Mouse (Mus musculus): ENCODE results near the gene Clps. TPM values are rescaled to one million over a fixed set of nuclear protein-coding genes. Genes with fewer than 3 reads are reported as not detected.

Clps gene
- total RNA-seq, 2 experiments from 2014 or later = not detected

DNA sequence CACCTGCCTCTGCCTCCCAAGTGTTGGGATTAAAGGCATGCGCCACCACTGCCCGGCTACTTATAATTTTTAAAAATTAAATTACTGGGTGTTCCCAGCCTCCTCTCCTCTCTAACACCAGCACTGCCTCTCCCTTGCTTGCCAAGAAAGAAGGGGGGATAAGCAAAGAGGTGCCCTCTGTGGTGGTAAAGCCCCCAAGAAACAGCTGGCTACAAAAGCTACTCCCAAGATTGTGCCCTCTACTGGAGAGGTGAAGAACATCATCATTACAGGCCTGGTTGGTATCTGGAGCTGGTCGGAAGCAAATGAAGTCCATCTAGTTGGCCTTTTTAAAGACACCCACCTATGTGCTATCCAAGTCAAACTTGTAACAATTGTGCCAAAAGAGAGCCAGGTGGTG, 40.7 kb downstream of the Clps start:
- no peak for DNase-seq (ENCODE audit: low spot score in 2 of 2)

DNA sequence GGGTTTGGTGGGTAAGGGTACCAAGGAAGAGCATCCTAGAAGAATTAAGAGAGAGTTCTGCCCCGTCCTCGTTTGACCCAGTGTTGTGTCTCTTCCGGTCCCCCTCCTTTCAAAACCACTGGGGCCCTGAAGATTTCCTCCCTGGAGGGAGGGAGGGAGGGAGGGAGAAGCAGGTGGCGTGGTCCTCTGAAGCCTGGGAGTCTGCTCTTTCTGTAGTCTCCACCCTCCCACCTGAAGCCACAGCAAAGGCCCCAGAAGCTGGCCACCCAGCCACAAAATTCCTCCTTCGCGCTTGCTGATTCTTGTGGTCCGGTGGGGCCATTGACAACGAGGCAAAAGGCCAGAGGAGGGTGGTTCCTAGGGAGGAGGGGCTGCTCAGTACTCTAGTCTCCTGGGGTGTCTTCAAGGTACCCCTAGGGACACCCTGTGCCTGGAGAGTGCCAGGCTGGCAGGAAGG, 41.9 kb downstream of the Clps start:
- DNase-seq (ENCODE audit: low spot score in 2 of 2) = no peak

DNA sequence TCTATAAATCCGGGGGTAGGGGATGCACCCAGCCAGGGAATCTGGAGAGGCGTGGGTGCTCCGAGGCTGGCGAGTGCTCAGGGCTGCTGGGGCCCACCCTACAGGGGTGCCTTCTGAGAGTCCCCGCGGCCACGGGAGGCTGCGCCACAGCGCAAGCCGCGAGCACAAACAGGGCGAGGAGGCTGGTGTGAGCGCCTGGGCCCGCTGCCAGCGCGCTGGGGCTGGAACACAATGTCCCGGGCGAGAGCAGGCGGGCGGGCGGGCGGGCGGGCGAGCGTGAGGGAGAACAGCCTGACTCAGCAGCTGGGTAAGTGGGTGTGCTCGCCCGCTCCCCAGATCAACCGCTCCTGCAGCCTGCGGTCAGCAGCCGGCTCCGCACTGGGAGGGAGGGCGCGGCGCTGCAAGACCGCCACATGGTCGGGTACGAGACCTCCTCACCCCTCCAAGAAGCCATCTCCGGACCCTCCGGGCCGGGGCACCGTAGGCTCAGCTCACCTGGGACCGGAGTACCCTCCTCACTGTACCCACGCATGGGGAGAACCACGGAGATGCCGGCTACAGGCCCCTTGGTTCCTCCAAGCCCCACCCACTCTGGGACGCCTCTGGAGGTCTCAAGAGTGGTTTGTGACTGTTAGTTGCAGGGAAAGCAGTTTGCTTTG, 42.5 kb downstream of the Clps start:
- peak; percentile 92 to 94 for DNase-seq (ENCODE audit: low spot score in 2 of 2)

DNA sequence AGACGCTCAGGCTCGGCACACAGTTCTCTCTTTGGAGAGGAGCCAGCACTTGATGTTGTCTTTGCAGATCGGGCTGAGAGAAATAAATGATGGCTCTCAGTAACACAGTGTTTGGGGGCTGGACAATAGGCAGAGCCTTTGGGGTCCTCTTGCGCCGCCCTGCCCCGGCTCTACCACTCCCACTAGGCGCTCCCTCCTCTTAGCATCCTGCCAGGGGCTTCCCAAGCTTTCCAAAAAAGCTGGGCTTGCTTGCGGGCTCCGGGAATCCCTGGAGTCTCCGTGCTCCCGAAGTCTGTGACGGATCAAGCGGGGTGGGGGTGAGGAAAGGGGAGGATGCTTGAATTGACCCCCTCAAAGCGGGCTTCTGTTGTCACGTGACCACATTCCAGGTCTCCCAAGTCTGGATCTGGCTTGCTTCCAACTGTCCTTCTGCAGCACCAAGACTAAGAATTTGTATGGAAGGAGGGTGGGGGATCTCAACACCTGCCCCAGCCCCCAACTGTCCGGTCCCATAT, 43.1 kb downstream of the Clps start, which contains the start of gene Fkbp5:
TSS of gene Fkbp5 (minus strand) at position 87 of the 515 bp plus-strand sequence.
- peak; percentile 50 to 53 for DNase-seq (ENCODE audit: low spot score in 2 of 2)

DNA sequence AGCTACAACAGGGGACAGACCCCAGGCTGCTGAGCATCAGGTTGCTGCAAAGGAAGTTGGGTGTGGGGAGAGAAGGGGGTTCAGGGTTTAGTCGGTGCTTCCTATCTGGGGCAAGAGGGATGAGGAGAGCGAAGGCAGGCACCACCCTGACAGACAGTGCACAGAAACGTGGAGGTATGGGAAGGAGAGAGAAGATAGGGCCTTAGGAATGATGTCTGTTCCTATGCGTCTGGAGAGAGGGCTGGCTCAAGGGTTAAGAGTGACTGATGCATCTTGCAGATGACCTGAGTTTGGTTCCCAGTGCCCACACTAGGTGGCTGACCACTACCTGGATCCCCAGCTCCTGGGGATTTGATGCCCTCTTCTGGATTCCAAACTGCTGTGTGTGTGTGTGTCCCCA, 43.7 kb downstream of the Clps start:
- no peak for DNase-seq (ENCODE audit: low spot score in 2 of 2)

DNA sequence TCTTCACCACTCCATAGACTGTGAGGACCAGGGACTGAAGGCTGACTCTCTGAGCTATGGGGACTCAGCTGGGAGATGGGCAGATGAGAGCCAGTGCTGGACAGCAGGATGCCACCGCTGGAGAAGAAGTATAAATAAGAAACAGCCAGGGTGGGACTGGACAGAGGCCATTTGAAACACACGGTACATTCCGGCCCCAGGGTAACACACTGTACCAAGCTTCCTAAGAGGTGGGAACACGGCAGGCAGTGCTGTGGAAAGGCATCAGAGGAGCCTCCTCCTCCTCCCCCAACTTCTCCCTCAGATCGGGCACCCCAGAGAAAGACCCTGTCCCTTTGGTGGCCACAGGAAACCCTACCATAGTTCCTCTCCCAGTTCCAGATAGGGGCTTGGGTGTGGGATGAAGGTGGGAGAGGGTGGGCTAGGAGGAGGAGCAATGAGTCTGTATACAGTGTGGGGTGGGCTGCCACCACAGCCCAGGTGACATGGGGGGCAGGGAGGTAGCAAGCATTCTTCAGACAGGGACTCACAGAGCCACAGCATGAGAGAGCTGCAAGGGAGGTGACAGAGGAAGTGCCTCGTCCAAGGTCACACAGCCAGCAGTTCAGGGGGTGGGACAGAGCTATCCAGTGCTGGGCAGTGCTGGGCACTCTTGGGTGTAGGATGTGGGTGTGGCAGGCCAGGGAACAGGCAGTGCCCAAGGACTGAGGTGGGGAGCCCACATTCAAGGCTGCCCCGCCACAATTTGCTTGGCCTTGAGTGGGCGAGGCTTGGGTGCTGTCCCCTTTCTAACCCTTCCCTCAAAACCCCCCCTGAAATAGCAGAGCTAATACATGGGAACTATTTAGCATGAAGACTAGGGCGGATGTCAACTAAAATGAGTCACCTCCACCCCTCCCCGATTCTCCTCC, 44.9 kb downstream of the Clps start:
- DNase-seq (ENCODE audit: low spot score in 2 of 2) = no peak

DNA sequence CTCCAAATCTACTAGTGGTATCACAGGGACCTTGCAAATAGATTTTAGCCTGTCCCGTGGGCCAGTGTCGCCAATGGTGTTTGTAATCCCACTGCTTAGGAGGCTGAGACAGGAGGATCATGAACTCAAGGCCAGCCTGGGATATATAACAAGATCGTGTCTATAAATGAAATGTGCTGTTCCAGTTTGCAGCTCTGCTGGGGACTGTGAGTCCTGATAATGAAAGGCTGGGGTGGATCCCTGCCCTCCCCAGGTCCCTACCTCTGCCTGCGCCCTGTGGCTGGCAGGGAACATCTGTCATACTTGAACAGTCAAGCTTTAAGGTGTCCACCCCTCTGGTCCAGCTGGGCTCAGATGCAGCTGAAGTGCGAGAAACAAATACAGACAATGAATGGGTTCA, 46.0 kb downstream of the Clps start:
- DNase-seq (ENCODE audit: low spot score in 2 of 2) = no peak

DNA sequence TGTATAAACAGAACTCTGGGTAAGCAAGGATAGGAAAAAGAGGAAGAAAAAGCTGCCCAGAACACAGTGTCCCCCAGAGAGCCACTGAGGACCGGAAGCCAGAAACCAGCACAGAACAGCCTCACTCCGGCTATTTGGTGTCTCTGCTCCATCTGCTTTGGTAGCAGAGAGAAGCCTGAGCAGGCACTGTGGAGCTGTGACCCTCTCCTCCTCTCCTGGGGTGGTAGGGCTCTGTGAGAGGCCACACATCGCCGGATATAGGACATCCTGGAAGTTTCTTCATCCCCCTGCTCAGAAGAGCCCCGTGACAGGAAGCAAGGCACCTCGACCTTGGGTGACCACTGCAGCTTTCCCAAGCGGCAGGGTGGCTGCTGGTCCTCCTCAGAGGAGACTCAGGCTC, 46.7 kb downstream of the Clps start:
- DNase-seq (ENCODE audit: low spot score in 2 of 2) = no peak

DNA sequence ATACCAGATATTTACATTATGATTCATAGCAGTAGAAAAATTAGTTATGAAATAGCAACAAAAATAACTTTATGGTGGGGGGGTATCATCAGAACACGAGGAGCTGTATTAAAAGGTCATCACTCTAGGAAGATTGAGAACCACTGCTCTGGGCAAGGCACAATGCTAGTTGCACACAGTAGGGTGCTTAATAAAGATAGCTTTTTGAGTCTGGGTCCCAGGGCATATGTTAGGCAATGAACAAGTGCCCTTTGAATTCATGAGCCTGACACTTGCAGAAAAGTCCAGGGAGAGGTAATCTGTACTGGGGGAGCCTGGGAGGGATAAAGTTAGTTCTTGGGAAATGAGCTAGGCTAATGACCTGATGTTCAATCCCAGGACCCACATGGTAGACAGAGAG, 47.2 kb downstream of the Clps start:
- no peak for DNase-seq (ENCODE audit: low spot score in 2 of 2)

DNA sequence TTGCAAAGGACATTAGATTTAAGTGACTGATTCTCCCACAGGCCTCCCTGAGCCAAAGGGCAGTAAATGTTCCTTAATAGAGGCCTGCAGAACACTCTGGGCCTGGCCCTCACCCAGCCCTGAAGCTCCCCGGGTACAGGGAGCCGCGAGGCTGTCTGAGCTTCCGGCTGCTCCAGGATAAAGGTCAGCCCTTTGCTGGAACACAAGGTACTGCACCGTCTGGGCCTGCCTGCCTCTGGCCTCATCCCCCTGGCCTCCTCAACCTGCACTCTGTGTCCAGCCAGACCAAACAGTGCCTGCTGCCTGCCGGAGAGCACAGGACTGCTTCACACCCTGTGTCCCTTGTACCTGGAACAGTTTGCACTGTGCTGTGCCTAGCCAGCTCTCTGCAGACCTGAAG, 47.9 kb downstream of the Clps start:
- no peak for DNase-seq (ENCODE audit: low spot score in 2 of 2)

DNA sequence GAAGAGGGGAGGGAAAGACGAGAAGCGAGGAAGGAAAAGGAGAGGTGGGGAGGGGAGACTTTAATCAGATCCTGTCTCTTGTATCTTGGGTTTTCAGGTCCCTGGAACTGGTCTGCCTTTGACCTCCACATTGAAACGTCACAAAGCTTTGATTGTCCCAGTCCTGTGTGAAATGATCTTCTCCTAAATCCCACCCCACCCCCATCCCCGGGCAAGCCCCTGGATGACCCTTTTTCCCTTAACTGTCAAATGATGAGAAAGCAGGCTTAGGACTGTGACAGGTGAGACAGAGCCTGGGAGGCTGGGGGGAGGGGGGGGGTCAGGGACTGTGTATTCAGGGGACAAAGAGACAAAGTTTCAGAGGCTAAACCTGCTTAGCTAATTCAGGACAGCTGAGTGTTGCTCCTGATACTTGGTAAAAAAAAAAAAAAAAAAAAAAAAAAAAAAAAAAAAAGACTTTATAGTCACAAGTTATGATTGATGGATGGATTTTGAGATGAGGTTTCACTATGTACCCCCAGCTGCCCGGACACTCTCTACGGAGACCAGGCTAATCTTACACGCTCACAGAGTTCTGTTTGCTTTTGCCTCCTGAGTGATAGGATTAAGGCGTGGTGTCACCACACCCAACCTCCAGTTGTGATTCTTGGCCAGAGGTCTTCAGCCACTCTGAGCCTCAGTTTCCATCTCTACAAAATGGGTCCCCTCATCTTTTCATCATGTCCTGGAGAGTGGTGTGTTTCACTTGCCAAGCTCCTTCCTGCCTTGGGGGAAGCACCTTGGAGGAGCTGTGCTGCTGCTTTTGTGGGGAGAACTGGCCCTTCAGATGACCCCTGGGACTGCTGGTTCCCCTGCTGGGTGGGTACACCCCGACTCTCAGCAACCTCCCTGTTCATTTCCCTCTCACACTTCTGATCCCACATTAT, 48.7 kb downstream of the Clps start:
- DNase-seq (ENCODE audit: low spot score in 2 of 2) = no peak

DNA sequence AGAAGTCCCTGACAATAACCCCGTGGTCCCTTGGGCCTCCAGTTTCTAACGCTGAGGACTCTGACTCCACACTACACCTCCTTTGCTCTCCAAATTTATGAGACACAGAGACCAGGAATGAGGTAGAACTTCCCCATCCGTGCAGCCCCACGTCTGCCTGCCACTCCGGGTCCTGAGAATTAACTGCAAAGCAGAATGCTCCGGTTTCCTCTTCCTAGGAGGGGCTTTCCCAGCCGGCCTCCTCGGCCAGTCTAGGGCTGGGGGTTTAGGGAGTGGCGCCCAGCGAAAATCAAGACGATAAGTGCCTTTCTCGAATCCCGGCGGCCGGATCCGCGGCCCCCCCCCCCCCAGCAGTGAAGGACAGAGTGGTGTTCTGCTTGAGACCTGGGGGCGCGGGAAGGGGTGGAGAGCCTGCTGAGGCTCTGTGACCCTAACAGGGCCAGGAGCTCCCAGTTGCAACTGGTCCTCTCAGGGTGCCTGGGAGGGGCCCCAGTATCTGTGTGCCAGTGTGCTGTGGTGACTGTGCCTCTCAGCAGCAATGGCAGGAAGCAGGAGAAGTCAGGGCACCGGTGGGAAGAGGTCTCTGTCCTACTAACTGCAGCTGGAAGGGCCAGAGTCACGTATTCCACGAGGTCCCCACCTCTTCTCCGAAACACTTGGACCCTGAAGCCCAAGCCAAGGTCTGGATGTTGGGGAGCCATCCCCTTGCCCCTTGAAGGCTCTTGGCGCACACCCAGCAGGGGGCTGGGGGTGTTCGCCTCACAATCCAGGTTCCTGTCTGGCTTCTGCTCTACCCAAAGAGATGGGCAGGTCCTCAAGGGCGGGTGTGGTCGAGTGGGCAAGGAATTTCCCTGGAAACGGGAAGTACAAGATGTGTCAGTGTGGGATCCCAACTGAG, 49.9 kb downstream of the Clps start:
- DNase-seq (ENCODE audit: low spot score in 2 of 2) = no peak

Small RNA genes lying within 50 kb of the gene (microRNA-seq; reads per million reads assigned to microRNA genes)
- 0 reads per million in 2 experiments for gene Gm25195
- gene Mir6969 = 0 reads per million in 2 experiments

Other genes with a start within 250 kb of the Clps start
- 10 to 100 TPM; 25.4 to 25.5 TPM for gene Fance, start 247.2 kb downstream of the Clps start, total RNA-seq (2021)
- gene Rpl10a, start 232.3 kb downstream of the Clps start, total RNA-seq (2021) = 100 to 1,000 TPM; 322 to 334 TPM
- 1 to 10 TPM; 2.3 to 2.5 TPM for gene Tead3, start 209.9 kb downstream of the Clps start, total RNA-seq (2021)
- not detected for gene Tulp1, start 195.5 kb downstream of the Clps start, total RNA-seq (2021)
- 10 to 100 TPM; 37.8 to 42.8 TPM for gene Fkbp5, start 43.2 kb downstream of the Clps start, total RNA-seq (2021)
- not detected for gene Armc12, start 30.0 kb downstream of the Clps start, total RNA-seq (2021)
- gene Clpsl2, start 11.4 kb downstream of the Clps start, total RNA-seq (2021) = not detected
- gene Lhfpl5, start 14.9 kb upstream of the Clps start, total RNA-seq (2021) = 1 to 10 TPM; 3.6 to 4.1 TPM
- 100 to 1,000 TPM; 106 to 114 TPM for gene Srpk1, start 61.9 kb upstream of the Clps start, total RNA-seq (2021)
- gene Slc26a8, start 129.5 kb upstream of the Clps start, total RNA-seq (2021) = 1 to 10 TPM; 6.5 to 9.5 TPM
- gene Mapk14, start 130.6 kb upstream of the Clps start, total RNA-seq (2021) = 10 to 100 TPM; 83.5 to 88.7 TPM
- gene AC170998.1, start 165.3 kb upstream of the Clps start, total RNA-seq (2021) = 1 to 10 TPM; 2.8 TPM
- 1 to 10 TPM; 1.7 to 4.3 TPM for gene Mapk13, start 208.5 kb upstream of the Clps start, total RNA-seq (2021)
- 10 to 100 TPM; 51.5 to 55.0 TPM for gene Brpf3, start 240.3 kb upstream of the Clps start, total RNA-seq (2021)

All from left cerebral cortex, adult 18-20 months (tissue).